Mouse (Mus musculus) cortical plate, adult 2 months (tissue): ENCODE results near the gene Actg2.

ENCODE experiments used
- CTCF ChIP-seq: fragments of 200-500 bp; IDR thresholded peaks from 2 replicates; pipeline ENCODE4 v1.5.1; 2011; ENCODE audit warnings: mild to moderate bottlenecking, control low read depth, low read length; ENCODE audit not compliant: insufficient read depth; ENCODE audit errors: extremely low read depth
- POLR2A ChIP-seq: fragments of 200-500 bp; IDR thresholded peaks from 2 replicates; pipeline ENCODE4 v1.6.1; 2011; ENCODE audit warnings: mild to moderate bottlenecking, low read length, control low read depth; ENCODE audit not compliant: insufficient read depth; ENCODE audit errors: extremely low read depth

DNA sequence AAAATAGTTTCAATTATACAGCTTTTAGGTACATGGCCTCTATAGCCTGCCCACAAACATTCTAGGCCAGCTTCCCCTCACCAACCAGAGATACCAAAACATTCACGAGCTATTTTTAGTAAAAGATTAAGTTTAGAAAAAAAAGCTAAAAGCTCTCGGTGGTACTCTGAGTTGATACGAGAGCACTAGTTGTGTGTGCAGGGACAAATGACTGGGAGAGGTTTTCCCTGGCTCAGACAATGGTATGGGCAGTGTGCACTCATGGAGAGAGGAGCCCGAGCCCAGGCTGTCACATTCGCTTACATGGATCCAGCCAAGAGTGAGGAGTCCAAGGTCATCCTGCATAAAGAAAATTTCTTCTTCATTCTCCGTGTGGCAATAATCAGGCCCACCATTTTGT lies 19.9 kb upstream of the Actg2 start:
- no peak for TF ChIP-seq POLR2A
- TF ChIP-seq CTCF, result no peak
